Mouse (Mus musculus) urinary bladder, adult 2 months (tissue): ENCODE results near the gene Ern1. TPM values are rescaled to one million over a fixed set of nuclear protein-coding genes. Genes with fewer than 3 reads are reported as not detected.
"Not testable (repeated sequence)": the region's sequence is repeated elsewhere in the genome, so short reads cannot be mapped to it uniquely, and the experiment has no call there.

Source experiments
- DNase-seq: peaks from one replicate; pipeline ENCODE4 v3.0.0; 2022; ENCODE audit warnings: low spot score
- polyA plus RNA-seq: library from polyadenylated mRNA; depleted of rRNA; stranded (reverse); fragments of >200 nt; gene quantifications from 2 replicates; pipeline ENCODE4 v1.2.3, GENCODE M21; 2012

Gene Ern1
- polyA plus RNA-seq, 1 experiment = 12.0 TPM

DNA sequence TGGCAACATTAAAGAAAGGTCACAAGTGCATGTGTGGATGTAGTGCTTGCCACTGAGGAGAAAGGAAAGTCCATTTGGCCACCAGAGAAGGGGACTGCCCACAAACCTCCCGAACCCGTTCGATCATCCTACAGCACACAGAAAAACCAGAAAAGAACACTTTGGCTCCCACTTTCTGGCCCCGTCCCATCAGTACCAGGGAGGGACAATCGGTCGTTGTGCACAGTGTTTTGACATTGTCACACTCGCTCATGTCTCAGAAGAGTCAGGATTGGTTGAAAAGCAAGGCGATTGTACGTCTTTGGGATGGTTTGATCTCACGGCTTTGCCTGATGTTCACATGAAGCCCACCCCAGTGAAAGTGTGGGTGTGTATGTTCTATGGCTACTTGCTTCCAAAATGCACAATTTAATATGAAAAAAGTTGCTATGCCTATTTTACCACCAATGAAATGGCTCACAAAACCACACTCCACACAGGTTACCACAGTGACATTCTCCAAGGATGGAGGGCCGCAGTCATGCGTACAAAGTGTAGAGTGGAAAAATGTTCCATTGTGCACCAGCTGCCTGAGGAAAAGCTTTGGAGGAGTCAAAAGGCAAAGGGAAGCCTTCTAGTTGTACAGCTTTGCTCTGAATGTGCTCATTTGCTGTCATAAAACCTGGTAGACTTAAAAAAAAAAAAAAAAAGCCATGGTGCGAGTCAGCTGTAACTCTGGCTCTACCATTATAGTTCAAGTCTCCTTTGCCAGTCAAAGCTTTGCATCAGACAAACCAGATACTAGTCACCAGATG lies 15.2 kb upstream of the Ern1 start:
- no peak for DNase-seq

GRCm38 (mm10) chr11:106502159-106502505 lies 14.5 kb upstream of the Ern1 start:
- DNase-seq = no peak

DNA sequence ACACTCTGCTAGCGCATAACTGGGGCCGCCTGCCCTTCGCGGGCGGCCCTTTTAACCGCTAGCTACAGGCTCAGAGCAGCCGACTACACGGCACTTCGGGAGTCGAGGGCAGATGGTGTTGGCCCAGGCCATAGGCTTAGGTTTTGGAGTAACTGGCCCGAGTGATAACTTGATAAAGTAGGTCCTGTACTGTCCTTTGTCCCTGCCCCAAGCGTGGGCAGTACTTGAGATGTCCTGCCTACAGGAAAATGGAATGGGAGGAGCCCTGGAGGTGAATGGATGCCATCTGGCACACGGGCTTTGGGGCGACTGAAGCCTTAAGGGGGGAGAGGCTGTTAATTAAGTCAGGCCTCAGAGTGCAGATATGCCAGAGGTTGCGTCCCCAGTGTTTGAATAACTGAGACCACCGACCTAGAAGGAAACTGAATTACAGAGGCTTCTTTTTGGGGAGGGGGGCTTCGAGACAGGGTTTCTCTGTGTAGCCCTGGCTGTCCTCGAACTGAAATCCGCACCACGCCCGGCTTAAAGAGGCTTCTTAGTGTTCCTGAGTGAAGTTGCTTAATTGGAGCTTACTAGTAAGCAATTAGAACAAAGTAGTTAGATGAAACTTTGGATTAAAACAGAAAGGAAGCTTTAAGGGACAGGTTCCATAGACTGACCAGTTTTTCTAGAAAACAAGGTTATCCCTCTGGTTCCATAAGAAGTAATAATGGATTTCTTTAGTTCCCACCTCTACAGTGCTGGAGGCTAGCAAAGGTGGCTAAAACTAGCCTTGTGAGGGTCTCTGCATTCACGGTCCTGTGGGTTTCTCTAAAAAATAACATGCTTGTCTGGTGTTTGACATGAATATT lies 13.9 kb upstream of the Ern1 start:
- DNase-seq = peak; percentile 50

DNA sequence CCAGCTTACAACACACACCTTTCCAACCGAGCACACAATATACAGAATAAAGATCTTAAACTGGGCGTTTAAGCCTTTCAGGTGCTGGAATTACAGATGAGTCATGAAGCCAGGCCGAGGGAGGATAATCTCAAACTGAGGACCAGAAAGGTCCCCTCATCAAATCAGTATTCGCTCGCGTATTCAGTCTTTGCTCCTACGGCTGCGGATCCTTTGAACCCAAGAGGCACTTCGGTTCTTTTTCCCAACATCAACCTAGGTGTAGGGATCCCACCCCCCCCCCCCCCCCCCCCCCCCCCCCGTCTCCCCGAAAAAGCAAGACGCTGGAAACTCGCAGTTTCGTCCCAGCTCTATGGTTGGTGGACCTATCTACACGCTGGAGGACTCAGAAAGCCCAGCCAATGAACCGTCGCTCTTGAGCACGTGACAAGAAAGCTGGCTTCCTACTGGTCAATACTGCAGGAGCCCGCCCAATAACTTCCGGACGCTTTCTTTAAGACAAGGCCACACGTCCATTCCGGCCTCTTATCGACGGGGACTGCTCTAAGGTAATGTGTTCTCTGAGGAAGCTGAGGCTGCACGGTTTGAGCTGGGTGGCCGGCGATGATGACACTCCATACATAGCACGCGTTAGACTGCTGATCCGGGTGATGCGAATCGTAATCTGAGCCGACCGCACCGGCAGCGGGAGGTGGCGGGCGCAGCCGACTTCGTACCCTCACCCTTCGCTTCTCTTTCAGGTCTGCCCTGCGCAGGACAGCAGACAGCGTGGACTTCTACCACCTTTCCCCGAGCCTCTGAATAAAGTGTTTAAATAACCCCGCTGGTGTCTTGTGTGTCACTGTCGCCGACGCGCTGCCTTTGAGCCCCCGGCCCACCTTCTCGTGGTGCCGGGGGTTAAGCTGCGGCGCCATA lies 13.0 kb upstream of the Ern1 start:
- peak; percentile 85 for DNase-seq

DNA sequence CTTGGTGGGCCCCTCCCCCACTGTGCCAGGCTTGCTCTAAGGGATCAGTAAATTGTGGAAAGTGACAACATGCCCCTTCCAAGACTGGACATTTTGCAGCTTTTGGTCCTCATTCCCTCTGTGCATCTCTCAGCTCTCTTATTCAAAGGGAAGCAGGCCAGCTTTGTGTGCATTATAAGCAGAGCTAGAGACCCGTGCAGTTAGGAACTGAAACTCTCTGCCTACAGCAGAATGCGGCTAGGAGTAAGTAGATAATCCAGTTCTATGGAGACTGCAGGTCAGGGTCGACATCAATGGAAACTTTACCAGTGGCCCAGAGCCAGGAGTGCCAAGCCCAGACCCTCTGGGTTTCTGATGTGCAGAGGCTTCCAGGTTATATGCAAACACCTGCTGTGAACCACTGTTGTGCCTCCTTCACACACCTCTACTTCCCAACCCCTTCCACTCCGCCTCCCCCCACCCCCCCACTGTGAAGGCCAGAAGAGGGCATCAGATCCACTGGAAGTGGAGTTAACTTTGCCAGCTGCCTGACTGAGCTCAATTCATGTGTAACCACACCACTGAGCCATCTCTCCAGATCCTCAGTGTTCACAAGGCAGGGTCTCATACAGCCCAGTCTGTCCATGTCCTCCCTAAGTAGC lies 11.2 kb upstream of the Ern1 start:
- no peak for DNase-seq

DNA sequence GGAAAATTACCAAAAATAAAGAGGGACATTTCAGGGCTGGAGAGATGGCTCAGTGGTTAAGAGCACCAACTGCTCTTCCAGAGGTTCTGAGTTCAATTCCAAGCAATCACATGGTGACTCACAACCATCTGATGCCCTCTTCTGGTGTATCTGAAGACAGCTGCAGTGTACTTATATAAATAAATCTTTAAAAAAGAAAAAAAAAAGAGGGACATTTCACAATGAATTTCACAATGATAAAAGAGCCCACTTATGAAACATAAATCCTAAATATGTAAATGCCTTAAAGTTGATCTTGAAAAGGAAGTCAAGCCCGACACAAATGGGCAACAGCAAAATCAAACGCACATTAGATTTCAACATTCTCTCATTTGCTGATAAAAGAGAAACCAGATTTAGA lies 10.3 kb upstream of the Ern1 start:
- no peak for DNase-seq

GRCm38 (mm10) chr11:106497009-106497408 lies 9.4 kb upstream of the Ern1 start:
- not testable (repeated sequence) for DNase-seq

GRCm38 (mm10) chr11:106492984-106493669 lies 5.5 kb upstream of the Ern1 start:
- no peak for DNase-seq

DNA sequence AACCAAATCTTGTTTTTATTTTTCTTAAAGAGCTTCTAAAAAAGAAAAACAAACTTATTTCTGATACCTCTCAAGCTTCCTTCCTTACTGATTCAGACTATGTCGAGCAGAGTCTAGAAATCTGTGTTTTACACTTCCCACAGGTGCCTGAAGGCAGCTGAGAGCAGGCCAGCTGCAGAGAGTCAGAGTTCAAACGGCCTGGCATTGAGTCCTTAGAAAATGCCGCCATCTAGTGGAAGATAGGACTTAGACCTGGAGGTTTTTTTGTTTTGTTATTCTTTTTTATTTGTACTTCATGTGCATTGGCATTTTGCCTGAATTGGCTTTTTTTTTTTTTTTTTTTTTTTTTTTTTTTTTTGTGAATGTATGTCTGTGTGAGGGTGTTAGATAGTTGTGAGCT lies 3.7 kb upstream of the Ern1 start:
- DNase-seq = no peak

DNA sequence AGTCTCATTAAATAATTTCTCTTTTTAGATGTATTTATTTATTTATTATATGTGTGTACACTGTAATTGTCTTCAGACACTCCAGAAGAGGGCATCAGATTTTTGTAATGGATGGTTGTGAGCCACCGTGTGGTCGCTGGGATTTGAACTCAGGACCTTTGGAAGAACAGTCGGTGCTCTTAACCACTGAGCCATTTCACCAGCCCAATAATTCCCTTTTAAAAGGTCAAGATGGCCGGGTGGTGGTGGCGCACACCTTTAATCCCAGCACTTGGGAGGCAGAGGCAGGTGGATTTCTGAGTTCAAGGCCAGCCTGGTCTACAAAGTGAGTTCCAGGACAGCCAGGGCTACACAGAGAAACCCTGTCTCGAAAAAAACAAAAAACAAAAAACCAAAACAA lies 2.9 kb upstream of the Ern1 start:
- not testable (repeated sequence) for DNase-seq

GRCm38 (mm10) chr11:106490057-106490456 lies 2.4 kb upstream of the Ern1 start:
- no peak for DNase-seq

DNA sequence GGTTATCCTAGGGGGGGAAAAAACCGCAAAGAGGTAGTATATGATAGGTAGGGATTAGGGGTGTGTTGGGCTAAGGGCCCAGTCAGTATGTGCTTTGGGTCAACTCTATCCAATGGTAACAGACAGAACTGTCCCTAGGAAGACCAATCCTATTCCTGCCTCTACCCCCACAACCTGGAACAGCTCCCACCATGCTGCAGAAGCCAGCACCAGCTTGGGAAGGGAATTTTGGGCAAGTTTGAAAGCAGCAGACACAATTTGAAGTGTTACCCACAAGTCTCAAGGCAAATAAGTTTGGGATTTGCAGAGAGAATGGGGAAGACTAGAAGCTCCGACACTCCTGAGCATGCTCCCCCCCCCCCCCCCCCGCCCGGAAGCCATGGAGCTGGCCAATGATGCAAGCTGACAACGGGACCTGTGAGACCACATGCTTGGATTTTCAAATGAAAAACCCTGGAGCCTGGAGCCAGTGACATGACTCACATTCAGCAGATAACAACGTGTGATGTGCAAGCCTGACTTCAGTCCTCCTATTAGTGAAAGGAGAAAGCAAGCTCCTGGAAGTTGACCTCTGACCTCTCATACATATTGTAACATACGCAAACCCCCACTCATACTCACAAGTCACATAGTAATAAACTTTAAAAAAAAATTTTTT lies 1.5 kb upstream of the Ern1 start:
- no peak for DNase-seq

- no peak for DNase-seq
Measured at GRCm38 (mm10) chr11:106488126-106488561, 492 bp upstream of the Ern1 start.

DNA sequence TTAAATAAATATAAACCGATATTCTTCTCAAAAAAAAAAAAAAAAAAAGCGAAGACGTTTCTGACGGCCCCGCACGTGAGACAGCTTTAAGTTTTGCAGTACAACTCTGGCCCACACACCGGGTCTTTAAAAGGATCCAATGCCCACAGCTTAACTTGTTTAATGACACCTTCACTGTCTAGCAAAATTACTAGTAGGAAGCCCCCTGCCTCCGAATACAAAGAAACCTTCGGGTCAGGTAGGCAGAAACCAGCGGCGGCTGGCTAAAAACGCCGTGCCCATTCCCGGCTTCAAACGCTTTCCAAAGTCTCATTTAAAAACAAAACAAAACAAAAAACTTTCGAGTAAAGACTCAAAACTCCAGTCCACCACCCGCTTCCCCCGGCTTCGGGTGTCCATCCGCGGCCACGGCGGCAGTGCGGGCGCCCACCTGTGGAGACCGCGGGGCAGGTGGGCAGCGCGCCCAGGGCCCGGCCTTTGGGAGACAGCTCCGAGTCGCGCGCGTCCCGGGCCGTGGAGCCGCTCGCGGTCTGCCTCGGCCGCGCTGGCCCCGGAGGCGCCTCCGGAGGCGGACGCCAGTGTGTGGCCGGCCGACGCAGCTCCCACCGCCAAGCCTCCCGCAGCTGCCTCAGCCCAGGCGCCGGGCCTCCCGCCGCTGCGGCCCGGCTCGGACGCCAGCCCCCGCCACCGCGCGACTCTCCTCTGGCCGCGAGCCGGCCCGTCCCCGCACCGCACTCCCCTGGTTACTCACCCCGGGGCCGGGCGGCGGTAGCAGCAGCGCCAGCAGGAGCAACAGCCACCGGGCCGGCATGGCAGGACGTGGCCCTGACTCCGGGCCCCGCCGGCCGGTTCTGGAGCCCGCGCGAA lies 553 bp downstream of the Ern1 start:
- no peak for DNase-seq

GRCm38 (mm10) chr11:106486042-106486865 lies 1.4 kb downstream of the Ern1 start:
- DNase-seq = no peak

GRCm38 (mm10) chr11:106485611-106486010 lies 2.0 kb downstream of the Ern1 start:
- no peak for DNase-seq

- no peak for DNase-seq
Measured at GRCm38 (mm10) chr11:106484875-106485274, 2.8 kb downstream of the Ern1 start.

- no peak for DNase-seq
Measured at GRCm38 (mm10) chr11:106482867-106483266, 4.8 kb downstream of the Ern1 start.
